Comparison of ENCODE assay signal across 9 mouse cellular contexts in genomic region chr11:79671668-79672281, GRCm38 (mm10).
DNase-seq lines count a peak whose midpoint lies in the region; ATAC-seq and TF ChIP-seq lines count a peak whose summit lies in the region.
"Had no signal": no experiment of that assay in that cellular context is flagged by ENCODE, and none has a peak within 500 bp of the region (broad histone marks: within the 10 kb centered on the region; RNA-seq: fewer than 3 reads in every experiment).

No protein-coding gene starts in this region.

- no peaks in the 10 kb centered on the region for H3K9me3 ChIP-seq in lung, embryonic 14.5 days (ENCODE audit: low read depth, low read length)
- H3K9me3 ChIP-seq: neural tube, embryonic 12.5 days had no signal

- DNase-seq in cerebellum, adult 2 months: peak in 1 of 2 experiments; percentile 41
- no peak for DNase-seq in cerebellum, adult 11 months
- DNase-seq in lung, embryonic 14.5 days: peak; percentile 44
- no peak for DNase-seq in lung, postnatal 25 days (ENCODE audit: low spot score)
- DNase-seq in cerebellum, postnatal 14 days: peak; percentile 57 to 70
- DNase-seq in natural killer cell, adult 2 months (ENCODE audit: low spot score in 2 of 2): peak; percentile 47 to 59
- no peak for DNase-seq in c-Kit-positive CD71-positive TER-119-positive erythroid progenitor cells, embryonic 14.5 days (ENCODE audit: low spot score)
- no peak for DNase-seq in layer of hippocampus, adult 9-11 months

- no peaks in the 10 kb centered on the region for H3K27me3 ChIP-seq in cerebellum, adult 2 months (ENCODE audit: control insufficient read depth, insufficient read depth, low read length)
- no peaks in the 10 kb centered on the region for H3K27me3 ChIP-seq in lung, embryonic 14.5 days (ENCODE audit: insufficient read depth, low read length)
- H3K27me3 ChIP-seq: neural tube, embryonic 12.5 days had no signal

- no peak for ATAC-seq in lung, embryonic 14.5 days (ENCODE audit: insufficient read depth)

- TF ChIP-seq POLR2A in cerebellum, adult 2 months (IDR thresholded peaks at IDR 0.05; ENCODE audit: borderline replicate concordance, insufficient read depth, low read length): no peak

- peak; percentile 59; the same call in 1 of the 2 replicates for TF ChIP-seq CTCF in cerebellum, adult 2 months (IDR thresholded peaks at IDR 0.05; ENCODE audit: borderline replicate concordance, insufficient read depth, low read depth, low read length)
- peak; percentile 65 for TF ChIP-seq CTCF in lung, embryonic 14.5 days (IDR thresholded peaks at IDR 0.05; ENCODE audit: low read depth)

- H3K36me3 ChIP-seq in lung, embryonic 14.5 days (ENCODE audit: insufficient read depth): no peaks in the 10 kb centered on the region
- H3K36me3 ChIP-seq: neural tube, embryonic 12.5 days had no signal

- H3K27ac ChIP-seq in cerebellum, adult 2 months (ENCODE audit: insufficient read depth, low read length): no peak overlapping the region
- no peak overlapping the region for H3K27ac ChIP-seq in lung, embryonic 14.5 days (ENCODE audit: low read depth)
- H3K27ac ChIP-seq: neural tube, embryonic 12.5 days had no signal

- no peak overlapping the region for H3K9ac ChIP-seq in lung, embryonic 14.5 days
- H3K9ac ChIP-seq: neural tube, embryonic 12.5 days had no signal

- 75% methylated on average over 6 of the region's 6 CpGs for WGBS in cerebellum, adult 2 months
- 47% methylated on average over 6 of the region's 6 CpGs for WGBS in lung, embryonic 14.5 days

- H3K4me2 ChIP-seq in lung, embryonic 14.5 days: no peak overlapping the region
- H3K4me2 ChIP-seq: neural tube, embryonic 12.5 days had no signal

- no peak overlapping the region for H3K4me3 ChIP-seq in cerebellum, adult 2 months (replicated peaks; ENCODE audit: insufficient read depth, low read depth, low read length)
- H3K4me3 ChIP-seq in lung, embryonic 14.5 days (ENCODE audit: low read depth, low read length): no peak overlapping the region
- H3K4me3 ChIP-seq: neural tube, embryonic 12.5 days had no signal

- peaks cover 47% of the 10 kb centered on the region for H3K4me1 ChIP-seq in cerebellum, adult 2 months (ENCODE audit: control insufficient read depth, insufficient read depth, low read length)
- H3K4me1 ChIP-seq in lung, embryonic 14.5 days (ENCODE audit: insufficient read depth): peaks cover 8% of the 10 kb centered on the region; the same call in 1 of the 2 replicates

Comparison
In these comparisons a context has a peak if more than half of its experiments do, and no peak if none do; other contexts are left out.
1. DNase-seq: peak in lung, embryonic 14.5 days (single experiment), cerebellum, postnatal 14 days (2 of 2) and natural killer cell, adult 2 months (2 of 2); none in cerebellum, adult 11 months (single experiment), lung, postnatal 25 days (single experiment), c-Kit-positive CD71-positive TER-119-positive erythroid progenitor cells, embryonic 14.5 days (single experiment) and layer of hippocampus, adult 9-11 months (single experiment).